Mouse (Mus musculus) myocyte (in vitro differentiated cells): ENCODE data around the gene Rragd.

Experiments
- CEBPB ChIP-seq: IDR thresholded peaks from 2 replicates; pipeline ENCODE4 v1.6.1; 2011; ENCODE audit warnings: mild to moderate bottlenecking, moderate library complexity; ENCODE audit not compliant: poor library complexity, insufficient read depth, severe bottlenecking
- POLR2A ChIP-seq: IDR thresholded peaks from one replicate; pipeline ENCODE4 v1.6.1; 2011; ENCODE audit warnings: low read depth, mild to moderate bottlenecking, control low read depth, moderate library complexity; ENCODE audit not compliant: insufficient read length

DNA sequence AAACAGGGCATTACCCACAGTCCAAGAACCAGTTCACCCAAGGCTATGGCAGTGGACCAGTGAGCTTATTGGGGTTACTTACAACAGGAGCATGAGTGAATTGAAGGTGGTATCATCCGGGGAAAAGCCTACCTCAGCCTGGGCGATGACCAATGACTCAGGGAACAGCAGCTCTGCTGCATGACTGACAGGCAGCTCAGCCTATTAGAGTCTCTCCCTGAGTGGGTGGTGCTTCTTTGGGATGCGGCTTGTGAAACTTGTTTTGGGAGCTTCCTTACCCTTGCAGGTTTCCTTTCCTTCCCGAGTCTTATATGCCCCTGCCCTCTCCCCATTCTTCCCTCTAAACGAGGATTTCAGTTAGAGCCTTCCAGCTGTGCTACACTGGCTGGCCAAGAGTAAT is 69.8 kb downstream of the Rragd start:
- no peak for TF ChIP-seq POLR2A
- TF ChIP-seq CEBPB: no peak
